Mouse (Mus musculus) left cerebral cortex, postnatal 14 days (tissue): Measurements from ENCODE around the gene Rag2. TPM values are rescaled to one million over a fixed set of nuclear protein-coding genes. Genes with fewer than 3 reads are reported as not detected.

Experiments
- DNase-seq, 2 experiments: peaks; one replicate each; pipeline ENCODE4 v3.0.0; 2021 to 2022; ENCODE audit warnings: low spot score in 2 of 2, mixed read lengths in 1 of 2
- intact Hi-C: fragments of 180-260 bp; cut with DNase I; formaldehyde crosslinking; loops from one replicate; pipeline ENCODE4 v1.15.1; 2025
- total RNA-seq, 2 experiments: library from RNA; stranded (reverse); gene quantifications; 2 replicates each; pipeline ENCODE4 v1.2.3; 2021

The Rag2 gene
- total RNA-seq, 2 experiments from 2014 or later: not detected

GRCm38 (mm10) chr2:101621611-101622010 lies 2.9 kb upstream of the Rag2 start:
- no peak for DNase-seq
- intact Hi-C loops: no loop called here

- intact Hi-C loops: no loop called here
- DNase-seq: no peak
These were observed 1.5 kb upstream of the Rag2 start for GRCm38 (mm10) chr2:101623042-101623441.

- intact Hi-C loops: no loop called here
- DNase-seq: no peak
These were observed 507 bp upstream of the Rag2 start for GRCm38 (mm10) chr2:101624011-101624410.

- DNase-seq: no peak
- intact Hi-C loops: no loop called here
These were observed 2.7 kb downstream of the Rag2 start for GRCm38 (mm10) chr2:101627227-101627626.

GRCm38 (mm10) chr2:101628297-101629236 lies 4.0 kb downstream of the Rag2 start:
- intact Hi-C loops: no loop called here
- peak; percentile 90 to 98 for DNase-seq

GRCm38 (mm10) chr2:101638979-101639839 lies 14.7 kb downstream of the Rag2 start:
- DNase-seq: no peak
- intact Hi-C loops: no loop called here

- intact Hi-C loops: no loop called here
- DNase-seq: no peak
These were observed 15.4 kb downstream of the Rag2 start for GRCm38 (mm10) chr2:101639840-101640350.

- intact Hi-C loops: no loop called here
- no peak for DNase-seq
These were observed 21.3 kb downstream of the Rag2 start for GRCm38 (mm10) chr2:101645841-101646240.

GRCm38 (mm10) chr2:101648361-101648760 lies 23.8 kb downstream of the Rag2 start:
- intact Hi-C loops: no loop called here

GRCm38 (mm10) chr2:101649114-101649671 lies 24.7 kb downstream of the Rag2 start, which contains the start of the genes Rag1 and B230118H07Rik:
Rag1 (minus strand) TSS chr2:101649501.
B230118H07Rik (minus strand) TSS chr2:101649532.
- DNase-seq: no peak
- intact Hi-C loops: no loop called here

More at GRCm38 (mm10) chr2:101648361-101648760, 23.8 kb downstream of the Rag2 start:
- DNase-seq: no peak

- intact Hi-C loops: loop anchor here (5.0 kb wide), 1 partner anchor 178 kb away; no protein-coding TSS in a partner anchor
- DNase-seq: no peak
These were observed 25.9 kb downstream of the Rag2 start for GRCm38 (mm10) chr2:101650446-101650845.

- no peak for DNase-seq
- intact Hi-C loops: loop anchor here (2.0 to 5.0 kb wide), 2 partner anchors 54 to 180 kb away; no protein-coding TSS in a partner anchor
These were observed 27.8 kb downstream of the Rag2 start for GRCm38 (mm10) chr2:101652204-101652920.

- peak; percentile 78 to 89 for DNase-seq
- intact Hi-C loops: loop anchor here (2.0 to 5.0 kb wide), 2 partner anchors 54 to 181 kb away; no protein-coding TSS in a partner anchor
These were observed 28.5 kb downstream of the Rag2 start for GRCm38 (mm10) chr2:101652921-101653597.

- no peak for DNase-seq
- intact Hi-C loops: no loop called here
These were observed 36.0 kb downstream of the Rag2 start for GRCm38 (mm10) chr2:101660536-101660935.

- peak; percentile 79 to 86 for DNase-seq
- intact Hi-C loops: no loop called here
These were observed 40.7 kb downstream of the Rag2 start for GRCm38 (mm10) chr2:101665058-101665702.

GRCm38 (mm10) chr2:101665703-101666092 lies 41.2 kb downstream of the Rag2 start:
- no peak for DNase-seq
- intact Hi-C loops: no loop called here

- intact Hi-C loops: no loop called here
- DNase-seq: no peak
These were observed 44.2 kb downstream of the Rag2 start for GRCm38 (mm10) chr2:101668751-101669150.

GRCm38 (mm10) chr2:101673547-101673946 lies 49.0 kb downstream of the Rag2 start:
- DNase-seq: no peak
- intact Hi-C loops: no loop called here
